Mouse (Mus musculus): ENCODE measurements around the gene Snd1. TPM values are rescaled to one million over a fixed set of nuclear protein-coding genes. Genes with fewer than 3 reads are reported as not detected.

Snd1 gene
- total RNA-seq, 1 experiment: 343 TPM

DNA sequence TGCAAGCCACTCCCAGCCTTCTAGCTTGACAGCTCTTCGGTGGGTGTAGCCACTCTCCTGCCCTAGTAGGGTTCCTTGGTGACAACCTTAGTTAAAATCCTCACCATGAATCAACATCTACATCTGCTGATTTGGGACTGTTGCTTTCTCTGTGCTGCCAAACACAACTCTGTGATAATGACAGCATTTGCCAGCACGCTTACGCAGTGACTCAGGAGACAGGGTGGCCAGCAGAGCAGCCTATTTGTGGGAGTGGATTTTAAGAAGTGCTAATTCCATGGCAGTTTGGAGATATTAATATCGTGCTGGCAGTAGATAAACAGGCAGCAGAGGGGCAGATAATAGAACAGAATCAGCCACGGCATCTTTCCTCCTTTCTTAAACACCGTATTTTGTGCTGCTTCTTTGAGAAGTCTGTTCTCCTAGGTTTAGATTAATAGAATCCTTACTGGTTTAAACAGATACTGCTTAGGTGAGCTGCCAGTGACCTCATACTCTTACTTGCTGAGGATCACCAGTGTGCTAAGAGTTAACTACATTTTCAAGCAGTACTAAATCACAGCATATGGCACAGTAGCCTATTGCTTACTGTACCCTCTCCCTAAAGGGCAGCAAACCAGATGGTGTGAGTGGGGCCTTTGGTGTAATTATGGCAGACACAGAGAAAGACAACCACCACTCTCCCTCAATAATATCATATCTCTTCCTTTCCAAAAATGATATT, 230.6 kb downstream of the Snd1 start:
- Histone ChIP-seq H3K9me3 (ENCODE audit: control insufficient read depth, insufficient read depth, low read depth, low read length) (no peaks in the 10 kb centered on the region), H3K4me1 (ENCODE audit: control insufficient read depth in 2 of 2, insufficient read depth in 2 of 2, low read length in 2 of 2, poor library complexity in 1 of 2) (no peaks in the 10 kb centered on the region), H3K27ac (ENCODE audit: insufficient read depth, low read depth, low read length, poor library complexity, severe bottlenecking) (no peak overlapping the region), H3K36me3 (ENCODE audit: control insufficient read depth, insufficient read depth, low read length, poor library complexity, severe bottlenecking) (peaks cover 9% of the 10 kb centered on the region), H3K4me3 (ENCODE audit: insufficient read depth in 1 of 2, low read depth in 1 of 2, low read length in 2 of 2, poor library complexity in 1 of 2, severe bottlenecking in 1 of 2) (no peak overlapping the region), H3K9ac (ENCODE audit: insufficient read depth, low read depth, low read length, poor library complexity, severe bottlenecking) (no peak overlapping the region)
- DNase-seq (ENCODE audit: low read depth, low spot score): no peak
- no peak for TF ChIP-seq MAFK (IDR thresholded peaks at IDR 0.05; ENCODE audit: insufficient read depth, low read depth, low read length)
- TF ChIP-seq HCFC1 (IDR thresholded peaks at IDR 0.05; ENCODE audit: borderline replicate concordance, insufficient read depth, low read length): no peak
- TF ChIP-seq ZC3H11A (IDR thresholded peaks at IDR 0.05; ENCODE audit: borderline replicate concordance, low read depth, low read length): no peak
- TF ChIP-seq ZNF384 (IDR thresholded peaks at IDR 0.05; ENCODE audit: low read depth, low read length): no peak
- TF ChIP-seq CHD2 (IDR thresholded peaks at IDR 0.05; ENCODE audit: low read depth, low read length): no peak
- in situ Hi-C loops (cut with MboI; ENCODE audit: low sequenced_read_pairs in 2 of 2, unreplicated experiment in 2 of 2): no loop called here

DNA sequence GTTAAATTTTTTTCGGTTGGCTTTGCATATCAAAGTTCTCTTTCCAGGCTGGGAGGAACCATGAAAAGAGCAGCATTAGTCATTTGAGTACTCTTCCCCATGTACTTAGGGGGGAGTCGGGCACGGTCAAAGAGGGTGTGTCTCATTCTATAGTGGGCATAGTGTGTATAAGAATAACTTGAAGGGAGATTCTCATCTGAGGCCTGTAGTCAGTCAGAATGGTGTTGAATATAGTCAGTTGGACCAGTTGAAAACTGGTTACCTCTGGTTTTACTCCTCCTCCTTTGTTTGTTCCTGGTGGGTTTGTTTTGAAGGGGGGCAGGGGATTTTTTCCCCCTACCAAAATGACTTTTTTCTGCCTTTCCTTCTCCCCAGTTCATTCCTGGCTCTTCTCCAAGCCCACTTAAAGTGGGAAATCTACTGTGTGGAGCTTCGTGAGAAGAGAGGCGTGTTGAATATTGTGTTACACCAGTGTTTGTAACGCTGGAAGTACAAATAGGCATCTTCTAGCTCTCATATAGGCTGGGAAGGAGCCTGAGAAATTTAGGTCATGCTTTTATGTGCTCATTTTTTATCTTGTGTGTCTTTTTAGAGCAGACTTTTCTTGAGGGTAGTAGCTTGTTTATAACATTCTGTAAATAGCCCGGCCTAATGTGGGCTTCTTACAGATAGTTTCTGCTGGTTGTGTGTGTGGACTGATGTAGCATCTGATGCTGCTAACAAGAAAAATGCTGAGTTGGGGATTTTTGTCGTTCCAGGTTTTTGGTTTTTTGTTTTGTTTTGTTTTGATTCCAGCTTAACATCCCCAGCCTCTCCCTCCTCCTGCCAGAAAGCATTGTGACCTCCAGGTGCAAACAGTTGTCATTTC, 231.4 kb downstream of the Snd1 start:
- TF ChIP-seq MAFK (IDR thresholded peaks at IDR 0.05; ENCODE audit: insufficient read depth, low read depth, low read length) (peak; percentile 49), ZNF384 (IDR thresholded peaks at IDR 0.05; ENCODE audit: low read depth, low read length) (no peak), CHD2 (IDR thresholded peaks at IDR 0.05; ENCODE audit: low read depth, low read length) (no peak), ZC3H11A (IDR thresholded peaks at IDR 0.05; ENCODE audit: borderline replicate concordance, low read depth, low read length) (no peak)
- H3K27ac ChIP-seq (ENCODE audit: insufficient read depth, low read depth, low read length, poor library complexity, severe bottlenecking): no peak overlapping the region; the same call in 1 of the 2 replicates
- in situ Hi-C loops (cut with MboI; ENCODE audit: low sequenced_read_pairs in 2 of 2, unreplicated experiment in 2 of 2): no loop called here
- H3K4me3 ChIP-seq (ENCODE audit: insufficient read depth in 1 of 2, low read depth in 1 of 2, low read length in 2 of 2, poor library complexity in 1 of 2, severe bottlenecking in 1 of 2): no peak overlapping the region
- H3K9me3 ChIP-seq (ENCODE audit: control insufficient read depth, insufficient read depth, low read depth, low read length): no peaks in the 10 kb centered on the region
- H3K36me3 ChIP-seq (ENCODE audit: control insufficient read depth, insufficient read depth, low read length, poor library complexity, severe bottlenecking): peaks cover 9% of the 10 kb centered on the region
- DNase-seq (ENCODE audit: low read depth, low spot score): no peak
- no peaks in the 10 kb centered on the region for H3K4me1 ChIP-seq (ENCODE audit: control insufficient read depth in 2 of 2, insufficient read depth in 2 of 2, low read length in 2 of 2, poor library complexity in 1 of 2)
- H3K9ac ChIP-seq (ENCODE audit: insufficient read depth, low read depth, low read length, poor library complexity, severe bottlenecking): no peak overlapping the region

DNA sequence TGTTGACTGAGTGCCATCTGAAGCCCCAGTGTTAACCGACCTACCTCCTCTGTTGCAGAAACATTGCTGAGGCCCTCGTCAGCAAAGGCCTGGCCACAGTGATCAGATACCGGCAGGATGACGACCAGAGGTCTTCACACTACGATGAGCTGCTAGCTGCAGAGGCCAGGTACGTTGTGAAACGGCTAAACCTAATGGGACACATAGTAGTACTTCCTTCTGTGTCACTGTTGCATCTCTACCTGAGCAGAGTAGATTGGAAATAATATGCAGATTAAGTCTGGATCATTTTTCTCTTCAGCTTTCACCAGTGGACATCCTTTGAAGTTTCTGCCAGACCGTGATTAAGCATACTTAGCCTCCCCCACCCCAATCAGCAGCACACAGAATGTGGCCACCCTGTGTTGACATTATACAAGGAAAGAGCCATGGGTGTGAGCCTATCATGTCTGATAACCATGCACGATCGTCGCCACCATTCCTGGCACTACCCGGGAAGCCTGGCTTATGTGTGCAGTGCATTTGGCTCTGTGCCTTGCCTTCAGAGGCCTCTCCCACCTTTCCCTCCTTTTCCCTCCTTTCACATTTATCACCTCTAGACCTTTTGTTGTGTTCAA, 232.1 kb downstream of the Snd1 start:
- Histone ChIP-seq H3K4me1 (ENCODE audit: control insufficient read depth in 2 of 2, insufficient read depth in 2 of 2, low read length in 2 of 2, poor library complexity in 1 of 2) (no peaks in the 10 kb centered on the region), H3K27ac (ENCODE audit: insufficient read depth, low read depth, low read length, poor library complexity, severe bottlenecking) (no peak overlapping the region; the same call in 1 of the 2 replicates), H3K4me3 (ENCODE audit: insufficient read depth in 1 of 2, low read depth in 1 of 2, low read length in 2 of 2, poor library complexity in 1 of 2, severe bottlenecking in 1 of 2) (no peak overlapping the region), H3K9ac (ENCODE audit: insufficient read depth, low read depth, low read length, poor library complexity, severe bottlenecking) (no peak overlapping the region), H3K9me3 (ENCODE audit: control insufficient read depth, insufficient read depth, low read depth, low read length) (no peaks in the 10 kb centered on the region), H3K36me3 (ENCODE audit: control insufficient read depth, insufficient read depth, low read length, poor library complexity, severe bottlenecking) (peaks cover 9% of the 10 kb centered on the region)
- in situ Hi-C loops (cut with MboI; ENCODE audit: low sequenced_read_pairs in 2 of 2, unreplicated experiment in 2 of 2): no loop called here
- no peak for TF ChIP-seq ZC3H11A (IDR thresholded peaks at IDR 0.05; ENCODE audit: borderline replicate concordance, low read depth, low read length)
- TF ChIP-seq CHD2 (IDR thresholded peaks at IDR 0.05; ENCODE audit: low read depth, low read length): no peak
- TF ChIP-seq ZNF384 (IDR thresholded peaks at IDR 0.05; ENCODE audit: low read depth, low read length): no peak
- TF ChIP-seq MAFK (IDR thresholded peaks at IDR 0.05; ENCODE audit: insufficient read depth, low read depth, low read length): no peak
- no peak for TF ChIP-seq HCFC1 (IDR thresholded peaks at IDR 0.05; ENCODE audit: borderline replicate concordance, insufficient read depth, low read length)
- DNase-seq (ENCODE audit: low read depth, low spot score): no peak

- H3K4me3 ChIP-seq (ENCODE audit: insufficient read depth in 1 of 2, low read depth in 1 of 2, low read length in 2 of 2, poor library complexity in 1 of 2, severe bottlenecking in 1 of 2): no peak overlapping the region
- peaks cover 9% of the 10 kb centered on the region for H3K36me3 ChIP-seq (ENCODE audit: control insufficient read depth, insufficient read depth, low read length, poor library complexity, severe bottlenecking)
- no peak for DNase-seq (ENCODE audit: low read depth, low spot score)
- no peak overlapping the region for H3K9ac ChIP-seq (ENCODE audit: insufficient read depth, low read depth, low read length, poor library complexity, severe bottlenecking)
- no peak for TF ChIP-seq ZC3H11A (IDR thresholded peaks at IDR 0.05; ENCODE audit: borderline replicate concordance, low read depth, low read length)
- no peak for TF ChIP-seq HCFC1 (IDR thresholded peaks at IDR 0.05; ENCODE audit: borderline replicate concordance, insufficient read depth, low read length)
- TF ChIP-seq ZNF384 (IDR thresholded peaks at IDR 0.05; ENCODE audit: low read depth, low read length): no peak
- TF ChIP-seq CHD2 (IDR thresholded peaks at IDR 0.05; ENCODE audit: low read depth, low read length): no peak
- no peak for TF ChIP-seq MAFK (IDR thresholded peaks at IDR 0.05; ENCODE audit: insufficient read depth, low read depth, low read length)
- no peaks in the 10 kb centered on the region for H3K4me1 ChIP-seq (ENCODE audit: control insufficient read depth in 2 of 2, insufficient read depth in 2 of 2, low read length in 2 of 2, poor library complexity in 1 of 2)
- H3K9me3 ChIP-seq (ENCODE audit: control insufficient read depth, insufficient read depth, low read depth, low read length): no peaks in the 10 kb centered on the region
- in situ Hi-C loops (cut with MboI; ENCODE audit: low sequenced_read_pairs in 2 of 2, unreplicated experiment in 2 of 2): no loop called here
- no peak overlapping the region for H3K27ac ChIP-seq (ENCODE audit: insufficient read depth, low read depth, low read length, poor library complexity, severe bottlenecking)
Observed at GRCm38 (mm10) chr6:28710035-28710434, 235.1 kb downstream of the Snd1 start.
